In the genomic region with DNA sequence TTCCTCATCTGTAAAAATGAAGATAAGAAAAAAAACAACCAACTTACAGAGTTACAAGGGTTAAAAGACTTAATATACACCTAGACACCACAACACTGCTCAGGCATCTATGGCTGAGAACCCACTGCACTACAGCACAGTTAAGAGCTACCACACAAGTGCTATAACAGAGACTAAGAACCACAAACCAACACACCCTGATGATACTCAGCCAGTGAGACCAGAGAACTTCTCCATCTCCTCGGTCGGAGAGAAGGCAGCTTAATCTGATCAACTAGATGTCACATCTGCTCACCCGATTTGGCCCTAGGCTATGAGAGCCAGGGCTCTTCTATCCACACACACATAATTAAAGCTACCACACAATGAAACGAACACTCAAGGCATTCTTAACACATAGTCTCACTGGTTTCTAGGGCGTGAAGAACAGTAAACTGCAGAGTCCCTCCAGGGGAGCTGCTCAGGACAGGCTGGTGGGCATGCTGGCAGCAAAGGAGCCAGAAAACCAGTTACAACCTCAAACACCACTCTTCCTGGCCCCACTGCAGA, we compare ENCODE assay signal across 19 mouse cellular contexts.
A peak's percentile ranks its signal among the peaks of the same experiment; 100 is the strongest.
DNase-seq lines count a peak whose midpoint lies in the region; TF ChIP-seq lines count a peak whose summit lies in the region.
"Had no signal": no experiment of that assay in that cellular context is flagged by ENCODE, and none has a peak within 500 bp of the region (broad histone marks: within the 10 kb centered on the region; RNA-seq: fewer than 3 reads in every experiment).

No protein-coding gene starts in this region.

- H3K4me3 ChIP-seq in gastrocnemius, adult 2 months = no peak overlapping the region
- H3K4me3 ChIP-seq: embryonic facial prominence, embryonic 13.5 days; forebrain, embryonic 12.5 days; heart, embryonic 13.5 days; hindbrain, embryonic 15.5 days had no signal

- TF ChIP-seq CTCF in gastrocnemius, adult 2 months (IDR thresholded peaks at IDR 0.05) = no peak

- H3K27ac ChIP-seq in gastrocnemius, adult 2 months = peak overlapping the region; percentile 66
- H3K27ac ChIP-seq: embryonic facial prominence, embryonic 13.5 days; forebrain, embryonic 12.5 days; heart, embryonic 13.5 days; hindbrain, embryonic 15.5 days had no signal

- intact Hi-C loops in gastrocnemius, adult 2 months (cut with DNase I) = no loop called here
- intact Hi-C loops in gastrocnemius, postnatal 36 days (cut with DNase I) = loop anchor here (5.0 kb wide), 1 partner anchor 72 kb away; the partner anchor contains the start of gene Lamc1
- intact Hi-C loops in left cerebral cortex, postnatal 10 days (cut with DNase I) = loop anchor here (5.0 kb wide), 1 partner anchor 72 kb away; the partner anchor contains the start of gene Lamc1

- DNase-seq in gastrocnemius, adult 2 months = no peak
- no peak for DNase-seq in gastrocnemius, postnatal 36 days
- peak; percentile 39 for DNase-seq in retina, postnatal 1 day
- DNase-seq in retina, embryonic 14.5 days (ENCODE audit: low spot score) = no peak
- DNase-seq in lung, postnatal 10 days = peak; percentile 60
- DNase-seq in left cerebral cortex, postnatal 10 days (ENCODE audit: extremely low spot score in 1 of 2, low spot score in 2 of 2) = no peak
- DNase-seq in adrenal gland, postnatal 14 days = no peak
- DNase-seq: adrenal gland, adult 8-10 months; cerebellum, adult 11 months; cerebellum, adult 8-10 months; cerebellum, postnatal 14 days; embryo, embryonic 11 days; gastrocnemius, postnatal 25 days; heart, adult 11 months; heart, postnatal 36 days had no signal

Comparison
In these comparisons a context has a peak if more than half of its experiments do, and no peak if none do; other contexts are left out.
1. DNase-seq: peak in retina, postnatal 1 day (single experiment) and lung, postnatal 10 days (single experiment); none in gastrocnemius, adult 2 months (single experiment), gastrocnemius, postnatal 36 days (0 of 2), retina, embryonic 14.5 days (single experiment), left cerebral cortex, postnatal 10 days (0 of 2) and adrenal gland, postnatal 14 days (single experiment).